Mouse (Mus musculus) 3T3-L1 (cell line): Measurements from ENCODE around the gene Taz.
A peak's percentile ranks its signal among the peaks of the same experiment; 100 is the strongest.

ENCODE experiments used
- DNase-seq: peaks from one replicate; pipeline ENCODE4 v3.0.0-alpha.2; 2015; ENCODE audit warnings: low read depth, low spot score

Taz gene

DNA sequence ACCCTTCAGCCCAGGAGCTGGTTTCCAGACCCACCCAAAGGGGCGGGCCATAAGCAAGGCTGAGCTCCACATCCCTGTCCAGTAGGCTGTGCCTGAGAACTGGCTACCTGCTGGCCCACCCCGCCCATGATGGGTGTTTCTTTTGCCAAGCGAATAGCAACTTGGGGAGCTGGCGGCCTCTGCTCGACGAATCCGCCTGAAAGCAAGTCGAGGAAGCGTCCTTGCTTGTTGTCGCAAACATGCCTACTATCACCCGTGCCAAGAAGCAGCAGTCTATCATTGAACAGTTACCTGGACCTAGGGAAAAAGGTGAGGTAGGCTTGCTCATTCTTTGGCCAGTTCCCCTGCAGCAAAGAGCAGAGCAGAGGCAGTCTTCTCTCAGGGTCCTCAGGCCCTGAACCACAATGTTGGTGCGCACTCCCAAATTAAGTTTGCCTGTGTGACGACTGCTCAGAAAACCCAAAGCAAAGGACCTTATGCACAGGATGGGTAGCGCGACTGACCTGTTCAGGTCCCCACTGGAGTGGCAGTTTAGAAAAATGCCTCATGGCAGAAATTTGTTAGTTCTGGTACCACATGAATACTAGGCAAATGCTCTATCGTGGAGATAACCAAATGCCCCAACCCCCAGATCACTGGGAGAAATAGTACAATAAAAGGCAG lies at the start of gene Taz, which contains the start of gene Dnase1l1:
Taz (plus strand) TSS at position 181 of the 663 bp plus-strand sequence.
Dnase1l1 (minus strand) TSS at position 606 of the 663 bp plus-strand sequence.
- peak; percentile 94 for DNase-seq

DNA sequence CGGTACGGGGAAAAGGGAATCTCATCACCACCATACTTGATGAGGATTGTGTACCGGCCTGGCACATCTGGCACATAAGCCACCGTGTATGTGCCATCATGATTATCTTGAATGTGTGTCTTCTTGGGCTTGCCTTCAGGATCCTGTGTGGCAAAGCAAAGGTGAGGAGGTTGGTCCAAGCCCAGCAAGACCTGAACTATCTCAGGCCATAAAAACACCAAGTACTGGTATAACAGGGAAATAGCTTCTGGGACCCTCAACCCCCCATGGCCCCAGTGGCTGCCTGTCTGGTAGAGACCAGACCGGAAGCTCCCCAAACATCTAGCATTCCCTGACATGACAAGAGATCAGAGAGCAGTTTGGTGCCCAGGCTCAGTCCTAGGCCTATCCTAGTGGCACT lies 48.5 kb upstream of the Taz start:
- no peak for DNase-seq

DNA sequence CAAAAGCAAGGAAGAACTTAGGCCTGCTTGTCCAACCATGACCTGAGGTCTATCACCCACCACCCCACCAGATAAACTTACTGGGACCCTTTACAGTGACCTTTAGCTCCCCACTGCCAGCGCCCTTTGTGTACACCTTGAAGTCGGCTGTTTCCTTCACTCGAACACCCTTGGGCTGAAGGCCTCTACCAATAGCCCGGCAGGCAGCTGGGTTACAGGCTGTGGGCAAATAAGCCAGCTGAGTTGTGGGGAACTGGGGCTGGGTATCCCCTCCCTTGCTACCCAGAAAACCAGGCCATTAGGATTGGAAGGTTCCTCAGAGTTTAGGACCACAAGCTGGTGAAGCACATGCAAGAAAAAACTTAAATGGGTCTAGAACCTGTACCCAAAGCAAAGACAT lies 41.4 kb upstream of the Taz start:
- no peak for DNase-seq

DNA sequence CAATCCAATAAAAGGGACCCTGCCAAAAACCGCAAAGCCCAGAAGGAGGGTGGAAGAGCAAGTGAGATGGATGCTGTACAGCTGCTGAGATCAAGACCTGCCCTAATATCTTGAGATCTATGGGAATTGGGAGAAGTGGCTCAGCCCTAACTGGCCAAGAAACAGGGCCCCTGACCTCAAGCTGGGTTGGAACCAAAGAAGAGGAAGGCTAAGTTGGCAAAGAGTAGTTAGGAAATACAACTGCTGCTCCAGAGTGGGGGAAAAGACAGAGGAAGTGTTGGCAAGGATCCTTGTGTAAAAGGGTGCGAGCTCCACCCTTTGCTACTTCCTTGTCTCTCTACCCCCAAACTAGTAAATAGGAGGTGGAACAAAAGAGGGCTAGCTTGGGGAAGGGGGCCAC lies 38.3 kb upstream of the Taz start:
- no peak for DNase-seq

DNA sequence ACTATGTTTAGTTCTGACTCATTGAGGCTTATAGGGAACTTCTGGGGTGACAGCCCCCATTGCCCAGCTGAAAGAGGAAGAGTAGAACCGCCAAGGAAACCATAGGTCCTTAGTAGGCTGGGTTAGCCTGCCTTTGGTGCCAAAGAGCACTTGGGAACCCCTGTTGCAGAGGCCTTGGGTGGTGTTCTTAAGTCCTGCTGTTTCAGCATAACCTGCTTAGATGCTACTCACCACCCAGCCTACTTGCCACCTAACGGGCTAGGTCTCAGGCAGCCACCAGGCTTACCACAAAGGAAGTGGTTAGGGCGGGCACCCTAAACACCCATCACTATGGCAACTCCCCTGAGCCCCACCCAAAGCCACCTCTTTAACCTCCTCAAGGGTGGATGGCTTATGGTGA lies 37.9 kb upstream of the Taz start:
- DNase-seq, result peak; percentile 69

DNA sequence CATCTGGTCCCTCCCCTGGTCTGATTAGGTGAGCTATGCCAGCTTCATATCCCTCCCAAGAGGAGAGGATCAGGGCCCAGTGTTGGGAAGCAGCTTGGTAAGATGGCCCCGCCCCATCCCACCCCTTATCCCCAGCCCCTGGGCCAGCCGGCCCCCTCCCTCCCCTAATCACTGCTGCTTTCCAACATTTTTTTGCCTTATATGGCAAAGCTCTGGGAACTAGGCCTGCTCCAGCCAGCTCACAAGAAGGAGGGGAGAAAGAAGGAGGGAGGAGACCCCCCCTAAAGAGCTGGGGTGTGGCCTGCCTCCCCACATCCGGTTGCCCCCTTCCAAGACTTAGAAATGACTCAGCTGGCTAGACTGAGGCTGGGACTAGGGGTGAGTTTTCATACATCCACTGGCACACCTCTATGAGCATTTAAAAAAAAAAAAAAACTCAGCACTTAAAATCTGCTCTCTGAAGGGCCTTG lies 37.1 kb upstream of the Taz start:
- peak; percentile 91 for DNase-seq

DNA sequence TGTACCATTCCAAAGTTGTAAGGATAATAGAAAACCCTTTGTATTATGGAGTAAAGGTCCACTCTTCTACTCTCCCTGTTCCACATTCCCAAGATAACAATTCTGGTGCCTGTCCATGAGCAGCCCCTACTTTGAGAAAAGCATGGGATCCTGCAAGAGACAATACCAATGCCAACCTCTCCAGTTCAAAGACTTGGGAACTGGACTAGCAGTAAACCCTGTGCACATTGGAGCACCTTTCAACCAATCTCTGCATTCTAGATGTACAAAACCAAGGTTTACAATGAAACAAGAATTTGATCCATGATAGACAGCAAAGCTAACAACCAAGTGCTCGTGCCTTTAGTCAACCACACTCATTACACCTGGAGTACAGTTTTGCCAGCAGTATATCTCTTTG lies 36.6 kb upstream of the Taz start:
- DNase-seq, result no peak

DNA sequence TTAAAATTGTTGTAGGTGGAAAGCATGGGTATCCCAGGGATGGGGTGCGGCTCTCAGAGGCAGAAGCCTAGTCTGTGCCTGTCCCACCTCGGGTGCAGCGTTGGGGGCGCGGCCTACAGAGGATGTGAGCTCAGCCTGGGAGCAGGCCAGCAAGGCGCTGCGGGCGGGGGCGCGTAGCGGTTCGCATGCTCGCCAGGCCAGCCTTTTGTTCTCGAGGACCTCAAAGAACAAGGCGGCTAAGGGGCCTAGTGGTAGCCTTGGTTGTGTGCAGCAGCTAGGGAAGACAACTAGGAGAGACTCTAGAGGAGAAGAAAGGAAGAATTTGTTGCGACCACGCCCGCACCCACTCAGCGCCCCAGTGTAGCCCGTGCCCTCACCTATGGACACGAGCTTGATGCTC lies 36.0 kb upstream of the Taz start:
- peak; percentile 83 for DNase-seq

DNA sequence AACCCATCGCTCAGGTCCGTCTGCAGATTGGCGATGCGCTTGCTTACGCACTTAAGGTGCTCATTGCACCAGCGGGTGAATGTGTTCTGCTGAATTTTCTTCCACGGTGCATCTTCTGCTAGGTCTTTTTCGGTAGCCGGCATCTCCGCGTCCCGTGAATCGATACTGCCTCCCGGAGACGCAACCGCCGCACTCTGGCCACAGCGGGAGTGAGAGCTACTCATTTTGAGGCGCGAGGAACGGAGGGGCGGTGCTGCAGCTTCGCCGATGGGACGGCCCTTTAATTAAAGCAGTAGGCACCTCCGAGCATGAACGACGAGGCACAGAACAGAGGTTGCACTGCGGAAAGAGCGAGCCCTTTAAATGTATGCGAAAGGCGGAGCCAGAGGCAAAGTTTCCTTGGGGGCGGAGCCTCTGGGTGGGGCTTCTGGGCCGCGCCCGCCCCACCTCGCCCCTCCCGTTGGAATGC lies 35.5 kb upstream of the Taz start:
- DNase-seq, result peak; percentile 93

DNA sequence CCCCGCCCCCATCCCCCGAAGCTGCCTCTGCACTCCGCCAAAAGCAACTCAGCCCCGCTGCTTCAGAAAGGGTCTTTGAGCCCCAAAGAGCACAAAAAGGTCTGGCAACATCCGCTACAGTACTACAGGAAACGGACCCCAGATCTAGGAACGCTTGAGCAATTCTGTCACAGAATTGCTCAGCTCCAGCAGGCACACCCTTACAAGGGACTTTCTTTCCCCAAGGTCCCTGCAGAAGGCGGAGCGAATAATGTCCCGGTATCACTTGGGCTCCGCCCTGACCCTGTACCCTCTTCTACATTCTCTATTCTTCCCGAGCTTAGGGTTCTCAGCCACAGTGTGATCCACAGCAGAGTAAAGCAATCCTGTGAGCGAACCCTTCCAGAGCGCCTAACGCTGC lies 35.0 kb upstream of the Taz start:
- peak; percentile 63 for DNase-seq

DNA sequence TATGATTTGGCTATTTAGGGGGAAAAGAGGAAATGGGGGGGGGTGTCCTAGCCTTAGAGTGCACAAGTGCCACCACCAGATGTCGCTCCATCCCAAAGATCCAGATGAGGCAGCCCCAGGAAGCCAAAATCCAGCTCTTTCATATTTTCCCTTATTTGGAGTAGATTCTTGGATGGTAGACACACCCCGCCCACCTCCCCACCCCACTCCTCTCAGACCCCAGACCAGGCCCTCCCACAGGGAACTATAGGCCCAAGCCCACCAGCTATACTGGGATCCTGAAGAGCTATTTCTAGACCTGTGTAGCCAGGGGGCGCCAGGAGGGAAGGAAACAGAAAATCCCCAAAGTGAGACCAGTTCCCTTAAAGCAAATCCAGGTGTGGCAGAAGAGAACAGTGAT lies 33.1 kb upstream of the Taz start:
- peak; percentile 84 for DNase-seq

DNA sequence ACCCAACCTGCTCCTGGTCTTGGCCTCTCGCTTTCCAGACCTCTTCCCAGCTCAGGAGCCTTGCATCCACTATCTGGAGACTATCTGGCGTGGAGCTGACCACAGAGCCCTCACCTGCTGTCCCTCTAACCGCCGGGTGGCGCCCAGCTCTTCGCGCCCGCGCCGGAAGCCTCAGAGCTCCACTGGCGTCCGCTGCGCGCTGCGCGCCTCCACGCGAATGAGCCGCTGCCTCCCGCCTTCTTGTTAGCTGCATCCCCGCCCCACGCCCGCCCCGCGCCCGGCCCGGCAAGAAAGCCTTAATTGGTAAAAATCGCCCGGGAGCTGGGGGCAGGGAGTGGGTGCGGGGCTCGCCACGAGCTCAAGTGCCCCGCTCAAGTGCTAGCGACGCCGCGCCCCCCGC lies 32.1 kb upstream of the Taz start, which contains the start of gene Flna:
Flna (minus strand) TSS at position 206 of the 400 bp plus-strand sequence.
- peak; percentile 35 for DNase-seq

DNA sequence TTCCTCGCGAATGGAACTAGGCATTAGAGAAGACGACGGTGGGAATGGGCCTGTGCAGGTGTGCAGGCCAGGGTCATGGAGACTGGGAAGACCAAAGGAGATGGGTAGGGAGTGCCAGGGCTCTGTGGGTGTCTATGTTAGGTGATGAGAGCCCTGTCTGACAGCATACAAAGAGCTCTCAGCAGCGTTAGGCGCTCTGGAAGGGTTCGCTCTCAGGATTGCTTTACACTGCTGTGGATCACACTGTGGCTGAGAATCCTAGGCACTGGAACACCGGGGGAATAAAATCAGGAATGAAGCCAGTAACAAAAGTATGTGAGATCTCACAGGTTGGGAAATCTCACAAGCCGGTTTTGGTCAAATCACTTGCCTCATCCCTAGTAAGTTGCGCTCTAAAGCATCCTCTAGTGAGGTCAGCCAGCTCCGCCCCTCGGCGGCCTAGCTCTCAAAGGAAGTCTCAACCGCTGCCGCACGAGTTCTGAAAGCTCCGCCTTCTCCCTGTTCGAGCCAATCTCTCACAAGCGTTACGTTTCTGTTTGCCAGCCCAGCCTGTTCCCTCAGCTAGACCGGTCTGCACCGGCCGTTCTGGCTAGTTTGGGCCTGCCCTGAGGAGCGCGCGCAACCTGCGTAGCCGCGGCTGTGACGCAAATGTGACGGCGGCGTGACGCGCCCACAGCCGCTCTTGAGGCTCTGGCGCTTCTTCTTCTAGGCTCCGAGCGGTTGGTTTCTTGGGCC lies 27.4 kb upstream of the Taz start, which contains the start of gene Emd:
Emd (plus strand) TSS at position 535 of the 735 bp plus-strand sequence.
- DNase-seq, result peak; percentile 98

DNA sequence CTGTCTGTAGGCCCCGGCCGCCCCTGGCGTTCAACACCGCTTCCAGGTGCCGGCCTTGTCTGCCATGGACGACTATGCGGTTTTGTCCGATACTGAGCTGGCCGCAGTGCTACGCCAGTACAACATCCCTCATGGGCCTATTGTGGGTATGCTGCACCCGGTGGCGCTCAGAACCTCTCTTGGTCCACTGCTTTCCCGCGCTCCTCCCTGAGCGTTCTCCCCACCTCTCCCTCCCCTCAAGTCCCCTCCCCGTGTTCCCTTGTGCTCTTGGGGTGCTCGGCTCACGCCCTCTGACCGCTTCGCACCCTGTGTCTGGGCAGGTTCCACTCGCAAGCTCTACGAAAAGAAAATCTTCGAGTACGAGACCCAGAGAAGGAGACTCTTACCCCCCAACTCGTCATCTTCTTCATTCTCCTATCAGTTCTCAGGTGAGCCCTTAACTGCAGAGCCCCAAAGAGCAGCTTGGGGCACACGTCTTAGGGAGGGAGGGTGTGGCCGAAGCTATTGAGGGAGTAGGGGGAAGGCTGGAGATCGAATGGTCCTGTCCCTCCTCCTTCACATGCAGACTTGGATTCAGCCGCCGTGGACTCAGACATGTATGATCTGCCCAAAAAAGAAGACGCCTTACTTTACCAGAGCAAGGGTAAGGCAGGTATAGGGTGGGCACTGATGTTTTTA lies 26.7 kb upstream of the Taz start:
- DNase-seq, result no peak

DNA sequence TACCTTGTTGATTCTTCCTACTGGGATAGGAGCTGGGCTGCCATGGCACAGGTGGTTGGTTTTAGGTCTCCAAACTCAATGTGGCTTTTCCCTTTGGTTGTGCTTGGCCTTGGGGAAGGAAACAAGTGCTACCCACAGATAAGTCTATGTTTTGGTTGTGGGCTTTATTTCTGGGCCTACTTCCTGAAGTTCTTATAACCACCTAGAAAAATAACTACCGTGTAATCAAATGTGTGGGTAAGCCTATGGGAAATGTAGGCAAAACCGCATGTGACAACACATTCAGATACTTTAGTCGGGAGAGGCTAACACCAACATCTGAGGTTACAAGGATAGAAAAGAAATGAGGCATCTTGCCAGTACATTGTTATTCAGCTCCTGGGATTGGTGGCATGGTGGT lies 24.0 kb upstream of the Taz start:
- no peak for DNase-seq

DNA sequence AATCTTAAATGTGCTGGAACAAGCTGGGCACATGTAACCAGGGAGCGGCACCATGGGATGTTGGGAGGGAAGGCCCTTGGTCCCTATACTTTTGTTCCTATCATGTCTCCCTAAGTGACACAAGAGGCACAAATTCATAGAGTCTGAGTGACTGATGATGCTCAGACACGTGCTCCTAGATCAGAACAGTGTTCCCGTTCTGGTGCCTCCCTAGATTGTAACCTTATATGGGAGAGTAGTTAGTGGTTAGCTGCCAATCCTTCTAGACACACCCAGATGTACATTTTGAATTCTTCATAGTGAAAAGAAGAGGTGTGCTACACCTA lies 12.0 kb upstream of the Taz start:
- DNase-seq, result no peak

DNA sequence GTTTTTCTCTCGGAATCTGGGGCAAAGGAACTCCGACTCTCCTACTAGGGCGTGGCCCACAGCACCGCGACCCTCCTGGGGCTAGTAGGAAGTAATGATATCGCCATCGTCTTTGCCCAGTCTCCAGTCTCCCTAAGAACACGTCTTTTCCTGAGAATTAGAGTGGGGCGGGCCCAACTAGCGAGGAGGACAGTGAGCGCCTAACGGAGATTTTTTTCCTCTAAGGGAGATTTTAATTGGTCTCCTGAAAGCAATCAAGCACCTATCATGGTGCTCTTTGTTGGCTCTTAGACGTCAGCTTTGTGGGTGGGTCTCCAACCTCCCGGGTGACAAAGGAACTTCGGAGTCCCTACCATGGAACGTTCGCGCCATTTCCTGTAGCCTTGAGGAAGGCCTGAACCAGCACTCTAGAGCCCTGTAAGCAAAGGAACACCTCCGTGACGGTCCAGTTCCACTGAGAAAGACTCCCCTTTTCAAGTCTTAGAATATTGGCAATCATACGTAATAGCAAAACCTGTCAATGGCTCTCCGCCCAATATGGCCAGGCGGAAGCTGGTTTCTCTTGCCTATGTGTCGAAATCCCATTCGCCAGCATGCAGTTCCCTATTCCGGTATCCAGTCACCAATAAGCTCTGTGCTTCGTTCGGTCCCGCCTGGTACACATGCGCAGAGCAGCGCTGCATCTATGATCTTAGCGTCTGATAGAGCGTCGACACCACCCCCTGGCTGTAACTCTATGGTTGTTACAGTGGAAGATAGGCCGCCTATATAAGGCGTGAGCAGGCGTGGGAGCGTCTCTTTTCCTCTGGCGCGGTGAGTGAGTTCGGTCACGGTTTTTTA lies 11.4 kb upstream of the Taz start, which contains the start of gene Rpl10:
Rpl10 (plus strand) TSS at position 751 of the 840 bp plus-strand sequence.
- peak; percentile 98 for DNase-seq

DNA sequence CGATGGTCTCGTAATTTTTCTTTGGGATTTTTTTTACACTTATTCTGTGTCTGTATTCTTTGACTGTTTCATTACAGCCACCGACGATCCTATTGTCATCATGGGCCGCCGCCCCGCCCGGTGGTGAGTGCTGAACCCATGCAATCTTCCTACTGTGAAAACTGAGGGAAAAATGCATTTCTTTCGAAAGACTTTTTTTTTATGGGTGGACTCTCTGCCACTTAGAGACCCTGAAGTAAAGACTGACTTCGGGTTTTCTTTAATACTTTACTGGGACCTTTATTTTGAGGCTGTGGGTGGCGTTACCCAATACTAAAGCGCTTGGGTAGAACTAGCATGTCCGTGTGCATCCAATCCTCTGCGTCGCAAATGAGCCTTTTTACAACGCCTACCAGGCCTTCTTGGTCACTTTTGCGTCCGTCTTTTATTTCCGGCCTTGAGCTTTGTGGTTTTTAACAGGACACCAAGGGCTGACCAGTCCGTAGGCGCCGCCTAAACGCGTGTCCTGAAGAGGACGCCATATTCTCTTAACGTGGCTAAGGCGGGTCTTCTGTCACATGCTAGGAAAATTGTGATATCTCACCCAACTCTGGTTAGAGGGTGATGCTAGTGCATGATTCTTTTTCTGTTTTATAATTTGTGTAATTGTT lies 10.7 kb upstream of the Taz start:
- DNase-seq, result peak; percentile 64

DNA sequence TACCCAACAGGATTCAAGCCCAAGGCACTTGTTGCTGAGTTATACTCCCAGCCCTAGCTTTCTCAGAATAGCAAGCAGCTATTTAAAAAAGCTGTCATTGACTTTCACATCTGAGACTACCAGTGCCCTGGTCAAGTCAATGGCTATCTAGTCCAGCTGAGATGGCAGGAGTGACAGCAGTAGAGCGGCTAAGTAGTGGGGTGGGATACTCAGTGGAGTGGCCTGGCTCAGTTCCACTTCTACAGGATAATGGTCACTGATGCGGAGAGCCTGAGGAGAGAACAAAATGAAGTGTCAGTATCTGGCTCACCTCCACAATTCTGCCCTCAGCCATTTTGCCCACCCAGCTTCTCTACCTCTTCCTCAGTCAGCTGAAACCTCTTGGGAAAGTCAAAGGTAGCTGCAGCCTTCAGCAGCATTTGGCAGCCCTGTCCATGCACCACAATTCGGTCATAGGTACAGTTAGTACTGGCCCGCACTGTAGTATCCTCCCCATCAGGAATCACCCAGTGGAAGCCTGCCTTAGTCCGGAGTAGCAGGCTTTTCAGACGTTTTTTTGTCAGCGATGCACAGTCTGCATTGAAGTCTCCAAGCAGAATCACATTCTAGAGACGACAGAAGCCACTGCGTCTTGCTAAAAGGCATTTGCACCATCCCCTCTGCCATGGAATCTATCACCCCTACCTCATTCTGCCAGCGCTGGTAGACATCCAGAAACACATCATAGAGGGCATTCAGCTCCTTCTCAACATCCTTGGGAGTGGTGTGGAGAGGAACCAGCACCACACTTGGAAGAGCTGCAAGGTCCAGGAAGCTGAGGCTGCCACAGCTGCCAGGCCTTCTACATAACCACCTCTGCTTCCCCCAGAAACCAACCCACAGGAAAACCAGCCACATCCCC lies 8.0 kb upstream of the Taz start:
- peak; percentile 48 for DNase-seq

DNA sequence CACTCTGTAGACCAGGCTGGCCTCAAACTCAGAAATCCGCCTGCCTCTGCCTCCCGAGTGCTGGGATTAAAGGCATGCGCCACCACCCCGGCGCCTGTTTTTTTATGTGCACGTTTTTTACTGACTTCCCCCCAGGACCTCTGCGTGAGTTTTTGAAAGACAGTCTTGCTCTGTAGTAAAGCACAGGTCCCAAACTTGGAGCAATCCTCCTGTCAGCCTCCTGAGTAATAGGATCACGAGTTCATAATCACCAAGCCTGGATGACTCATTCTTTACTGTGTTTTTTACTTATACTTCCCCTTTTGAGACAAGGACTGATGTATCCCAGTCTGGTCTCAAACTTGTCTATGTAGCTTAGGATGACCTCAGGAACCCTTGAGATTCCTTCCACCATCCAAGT lies 3.8 kb upstream of the Taz start:
- peak; percentile 72 for DNase-seq
